Mouse (Mus musculus) granulocyte monocyte progenitor cell, adult 5-6 weeks (primary cell): Measurements from ENCODE around the gene Pex26. TPM values are rescaled to one million over a fixed set of nuclear protein-coding genes. Genes with fewer than 3 reads are reported as not detected.

Experiments
- ATAC-seq: replicated peaks from 2 replicates; pipeline ENCODE4 v1.8.0; 2016; ENCODE audit warnings: mild to moderate bottlenecking, moderate TSS enrichment, inconsistent platforms; ENCODE audit not compliant: poor library complexity, severe bottlenecking
- total RNA-seq, 2 experiments: library from RNA; stranded (forward) in 1 of 2; stranded (reverse) in 1 of 2; fragments of 200-712, 200-1000 nt in 1 of 2; fragments of >200 nt in 1 of 2; fragmentation: Nextera tagmentation in 1 of 2; gene quantifications; 2 replicates each; pipeline ENCODE4 v1.2.3; 2014 to 2017

Pex26 gene
- total RNA-seq, 2 experiments from 2014 or later = 8.3 to 9.7 TPM

DNA sequence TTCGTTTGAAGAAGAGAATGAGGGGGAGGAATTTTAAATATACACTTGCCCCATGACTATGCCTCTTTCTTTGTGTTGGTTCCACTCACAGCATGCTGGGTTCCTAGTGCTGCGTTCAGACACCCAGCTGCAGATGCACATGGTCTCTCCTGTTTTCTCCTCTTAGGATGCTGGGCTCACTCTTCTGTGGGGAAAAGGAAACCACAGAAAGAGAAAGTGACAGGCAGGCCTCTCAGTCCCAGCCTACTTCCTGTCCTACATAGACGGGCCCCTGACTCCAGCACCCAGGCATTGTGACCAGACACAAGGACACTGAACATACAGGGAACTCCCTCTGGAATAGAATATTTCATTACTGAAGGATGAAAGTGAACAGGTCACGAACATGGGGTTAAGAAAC, 42.6 kb downstream of the Pex26 start:
- ATAC-seq = peak; percentile 43

DNA sequence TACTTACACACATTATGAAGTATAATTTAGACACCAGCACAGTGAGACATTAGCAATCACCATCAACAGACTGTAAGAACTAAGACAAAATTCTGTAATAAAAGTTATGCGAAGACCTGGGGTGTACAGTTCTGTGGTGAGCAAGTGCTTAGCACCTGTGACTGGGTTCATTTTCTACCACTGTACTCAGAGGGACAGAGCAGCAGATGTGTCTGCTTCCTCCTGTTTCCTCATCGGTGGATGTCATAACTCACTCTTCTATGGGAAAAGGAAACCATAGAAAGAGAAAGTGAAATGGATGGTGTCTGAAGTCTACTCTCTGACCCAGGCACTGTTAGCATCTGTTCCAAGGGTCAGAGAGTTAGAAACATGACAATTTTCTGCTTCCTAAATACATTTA, 43.3 kb downstream of the Pex26 start:
- ATAC-seq = peak; percentile 72

DNA sequence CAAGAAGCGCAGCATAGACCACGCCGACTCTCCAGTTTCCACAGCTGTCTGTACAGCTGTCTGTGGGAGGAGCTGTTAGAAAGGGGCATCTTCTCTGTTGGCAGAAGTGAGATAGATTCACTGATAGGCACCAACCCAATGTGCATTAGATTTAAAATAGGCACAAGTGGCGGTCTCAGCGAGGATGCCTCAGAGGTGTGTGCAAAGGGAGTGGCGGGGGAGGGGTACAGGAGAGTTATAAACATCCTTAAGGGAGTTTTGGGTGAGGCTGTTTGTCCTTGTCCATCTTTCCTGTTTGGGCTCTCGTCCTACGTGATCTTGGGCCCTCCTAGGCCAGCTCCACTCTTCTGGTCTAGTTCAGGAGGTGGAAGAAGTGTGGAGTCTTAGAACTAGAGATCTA, 45.0 kb downstream of the Pex26 start:
- ATAC-seq = no peak

DNA sequence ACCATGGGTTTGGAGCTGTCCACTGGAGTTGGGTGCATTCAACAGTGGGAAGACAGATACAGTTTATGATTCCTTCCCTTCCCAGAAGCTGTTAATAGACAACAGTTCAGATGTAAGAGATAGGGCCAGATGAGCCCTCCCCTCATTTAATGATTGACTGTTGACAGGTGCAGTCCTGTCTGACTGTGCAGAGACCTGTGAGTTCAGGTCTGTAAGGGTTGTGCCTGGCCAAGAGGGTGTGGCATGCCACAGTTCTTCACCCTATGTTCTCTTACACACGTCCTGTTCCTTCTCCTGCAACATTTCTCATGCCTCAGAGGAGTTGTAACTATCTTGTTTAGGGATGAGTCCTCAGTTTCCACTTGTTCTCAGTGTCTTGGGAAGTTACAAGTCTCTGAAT, 49.2 kb downstream of the Pex26 start:
- no peak for ATAC-seq

DNA sequence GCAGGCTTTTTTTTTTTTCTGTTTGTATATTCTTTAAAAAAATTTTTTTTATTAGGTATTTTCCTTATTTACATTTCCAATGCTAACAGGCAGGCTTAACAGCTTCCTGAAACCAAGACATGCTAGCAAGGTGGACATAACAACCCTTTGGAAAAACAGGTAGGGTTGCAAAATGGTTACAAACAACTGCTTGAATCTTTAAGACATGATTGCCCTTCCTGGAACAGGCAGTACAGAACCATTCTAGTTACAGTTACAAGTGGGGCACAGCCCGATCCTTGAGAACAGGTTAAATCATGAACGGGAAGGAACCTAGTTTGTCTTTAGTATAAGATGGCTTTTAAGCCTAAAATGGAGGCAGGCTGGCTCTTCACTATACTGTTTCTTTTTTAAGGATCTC, 52.9 kb downstream of the Pex26 start:
- no peak for ATAC-seq

DNA sequence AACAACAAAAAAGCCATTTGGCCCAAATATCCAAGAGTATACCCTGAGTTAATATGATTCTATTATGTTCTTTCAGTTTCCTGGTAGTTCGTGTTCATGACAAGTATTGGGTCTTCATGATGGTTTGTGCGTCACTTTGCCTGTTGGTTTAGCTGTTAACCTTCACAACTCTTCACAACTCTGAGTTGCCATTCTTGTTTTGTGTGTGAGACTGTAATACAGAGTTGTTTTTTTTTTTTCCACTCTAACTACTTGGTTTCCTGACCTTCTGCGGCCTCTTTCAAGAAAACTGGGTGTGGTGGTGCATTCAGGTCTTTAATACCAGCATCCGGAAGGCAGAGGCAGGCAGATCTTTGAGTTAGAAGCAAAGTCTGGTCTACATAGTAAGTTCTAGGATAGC, 54.7 kb downstream of the Pex26 start:
- no peak for ATAC-seq

DNA sequence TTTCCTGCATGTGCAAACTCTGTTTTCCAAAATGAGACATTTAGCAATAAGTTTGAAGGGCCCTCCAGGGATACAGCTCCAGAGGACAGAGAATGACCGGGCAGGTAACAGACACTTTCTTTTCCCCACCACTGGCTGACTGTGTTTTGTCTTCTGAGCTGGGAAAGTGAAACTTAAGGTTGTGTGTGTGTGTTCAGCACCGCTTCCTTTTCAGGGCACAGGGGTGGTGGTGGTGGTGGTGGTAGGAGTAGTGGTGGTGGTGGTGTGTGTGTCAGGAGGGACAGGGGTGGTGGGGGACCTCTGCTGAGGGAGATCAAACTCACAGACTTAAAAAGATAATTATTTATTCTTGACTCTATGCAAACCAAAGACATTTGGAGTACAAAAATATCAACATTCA, 58.3 kb downstream of the Pex26 start:
- peak; percentile 20 for ATAC-seq

DNA sequence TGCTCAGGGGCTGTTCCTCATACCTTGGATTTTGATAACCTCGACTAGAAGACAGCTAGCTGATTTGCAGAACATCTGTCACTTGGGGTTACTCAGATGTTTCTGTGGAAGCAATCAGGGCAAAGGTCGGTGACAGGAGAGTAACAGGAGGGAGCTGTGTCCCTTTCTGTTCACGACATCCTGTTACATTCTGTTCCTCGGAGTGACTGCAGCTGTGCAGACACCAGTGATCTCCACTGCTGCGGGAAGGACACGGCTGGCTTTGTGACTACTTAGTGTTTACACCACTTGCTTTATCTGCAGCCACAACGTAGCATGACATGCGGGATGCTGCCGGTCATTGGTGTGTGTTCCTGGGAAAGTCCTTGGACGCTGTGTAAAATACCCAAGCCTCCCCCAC, 59.7 kb downstream of the Pex26 start:
- ATAC-seq = no peak

DNA sequence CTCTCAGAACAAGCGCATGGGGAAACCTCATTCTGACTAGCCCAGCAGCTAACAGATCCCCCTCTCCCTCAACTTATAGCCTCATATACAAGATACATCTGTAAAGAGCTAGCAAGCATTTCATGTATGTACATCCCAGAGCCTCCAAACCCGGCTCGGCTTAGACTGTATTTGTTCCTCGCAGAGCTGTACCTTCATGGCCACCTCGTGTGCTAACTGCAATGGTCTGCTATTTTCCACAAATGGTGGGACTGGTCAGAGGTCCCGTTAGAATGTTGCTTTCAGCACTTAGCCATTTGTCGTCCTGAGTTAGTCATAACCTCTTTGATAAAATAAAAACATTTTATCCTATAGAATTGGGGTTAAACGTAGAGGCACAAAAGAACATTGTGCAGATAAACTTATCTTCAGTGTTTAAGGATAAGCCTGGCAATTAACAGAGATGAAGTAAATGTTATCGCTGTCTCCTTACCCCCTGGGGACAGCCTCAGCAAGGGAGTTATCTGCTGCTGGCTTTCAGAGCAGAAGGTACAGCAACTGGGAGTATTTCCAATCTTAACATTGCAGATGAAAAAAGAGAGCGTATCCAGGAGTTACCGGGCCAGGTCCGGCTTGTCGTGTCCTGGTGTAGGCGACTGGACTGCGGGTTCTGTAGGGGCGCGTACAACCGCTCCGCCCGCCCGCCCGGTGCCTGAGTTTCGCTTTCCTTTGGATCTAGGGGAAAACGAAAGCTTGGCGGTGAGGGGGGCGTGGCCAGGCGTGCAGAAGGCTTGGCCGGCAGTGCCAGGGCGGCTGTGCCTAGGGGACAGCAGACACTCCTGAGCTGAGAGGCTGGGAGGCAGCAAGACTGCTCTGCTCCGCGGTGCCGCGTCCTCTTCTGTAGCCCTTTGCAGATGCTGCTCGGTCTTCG, 61.9 kb downstream of the Pex26 start, which contains the start of gene Usp18:
Gene Usp18, plus strand, starts transcription at position 780 of the 910 bp plus-strand sequence.
- ATAC-seq = peak; percentile 91

DNA sequence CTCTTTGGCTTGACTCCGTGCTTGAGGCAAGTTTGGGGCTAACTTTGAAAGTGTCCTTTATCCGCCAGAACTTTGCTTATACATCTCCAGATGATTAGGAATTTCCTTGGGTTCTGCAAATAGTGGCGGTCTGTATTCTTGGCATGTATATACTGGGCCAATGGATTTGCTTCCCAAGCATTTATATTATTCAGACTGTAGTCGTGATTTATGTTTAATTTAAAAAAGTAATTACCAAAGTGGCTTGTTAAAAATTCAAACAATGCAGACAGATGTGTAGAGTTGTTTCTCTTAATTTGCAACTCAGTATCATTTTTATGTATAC, 62.5 kb downstream of the Pex26 start:
- no peak for ATAC-seq

Other genes with a start within 250 kb of the Pex26 start
- gene Mical3, start 52.7 kb upstream of the Pex26 start, total RNA-seq (2014; fragmentation: Nextera tagmentation) = 10.7 and 11.2 TPM in 2 replicates
- gene Mical3, start 52.7 kb upstream of the Pex26 start, total RNA-seq (2017) = 5.6 and 6.4 TPM in 2 replicates
- 9.3 and 12.8 TPM in 2 replicates for gene Tuba8, start 27.0 kb downstream of the Pex26 start, total RNA-seq (2014; fragmentation: Nextera tagmentation)
- gene Tuba8, start 27.0 kb downstream of the Pex26 start, total RNA-seq (2017) = 27.8 and 28.4 TPM in 2 replicates
- gene Usp18, start 62.2 kb downstream of the Pex26 start, total RNA-seq (2014; fragmentation: Nextera tagmentation) = not detected in 2 replicates
- gene Usp18, start 62.2 kb downstream of the Pex26 start, total RNA-seq (2017) = 0.82 and 1.3 TPM in 2 replicates
- 5.6 and 5.9 TPM in 2 replicates for gene Slc6a13, start 116.6 kb downstream of the Pex26 start, total RNA-seq (2014; fragmentation: Nextera tagmentation)
- gene Slc6a13, start 116.6 kb downstream of the Pex26 start, total RNA-seq (2017) = 2.4 and 3.9 TPM in 2 replicates
- gene Slc6a12, start 159.4 kb downstream of the Pex26 start, total RNA-seq (2014; fragmentation: Nextera tagmentation) = 1.1 TPM in 1 of 2 replicates, not detected in the other
- gene Slc6a12, start 159.4 kb downstream of the Pex26 start, total RNA-seq (2017) = 1.3 and 2.0 TPM in 2 replicates